In genomic region chr2:163201897-163202296, GRCm38 (mm10) we compare ENCODE assay signal across 8 mouse cellular contexts. TPM values are rescaled to one million over a fixed set of nuclear protein-coding genes. Genes with fewer than 3 reads are reported as not detected.
DNase-seq lines count a peak whose midpoint lies in the region; ATAC-seq and TF ChIP-seq lines count a peak whose summit lies in the region.

No protein-coding gene starts in this region.

- no peak overlapping the region for H3K27ac ChIP-seq in stomach, embryonic 14.5 days (ENCODE audit: low read length)
- no peak overlapping the region for H3K27ac ChIP-seq in stomach, postnatal 0 days (replicated peaks)
- H3K27ac ChIP-seq in hindbrain, embryonic 14.5 days, result no peak overlapping the region
- peak overlapping the region; percentile 74 for H3K27ac ChIP-seq in lung, postnatal 0 days (ENCODE audit: low read length)

- no peak for TF ChIP-seq CTCF in stomach, postnatal 0 days (IDR thresholded peaks at IDR 0.05; ENCODE audit: low read depth)
- TF ChIP-seq CTCF in lung, postnatal 0 days (IDR thresholded peaks at IDR 0.05), result no peak

- H3K36me3 ChIP-seq in stomach, embryonic 14.5 days (ENCODE audit: control insufficient read depth, insufficient read depth, low read length), result no peaks in the 10 kb centered on the region
- H3K36me3 ChIP-seq in stomach, postnatal 0 days (ENCODE audit: control insufficient read depth, insufficient read depth, low read length), result no peaks in the 10 kb centered on the region
- no peaks in the 10 kb centered on the region for H3K36me3 ChIP-seq in hindbrain, embryonic 14.5 days (replicated peaks; ENCODE audit: control insufficient read depth, insufficient read depth)
- H3K36me3 ChIP-seq in lung, postnatal 0 days (ENCODE audit: insufficient read depth, low read length), result no peaks in the 10 kb centered on the region

- H3K4me2 ChIP-seq in stomach, embryonic 14.5 days (replicated peaks; ENCODE audit: low read depth, low read length), result peak overlapping the region; percentile 88; the same call in 1 of the 2 replicates
- H3K4me2 ChIP-seq in stomach, postnatal 0 days (replicated peaks; ENCODE audit: low read depth), result no peak overlapping the region
- peak overlapping the region; percentile 63 for H3K4me2 ChIP-seq in hindbrain, embryonic 14.5 days (replicated peaks)
- peak overlapping the region; percentile 92 for H3K4me2 ChIP-seq in lung, postnatal 0 days (replicated peaks; ENCODE audit: low read depth, low read length)

- no peaks in the 10 kb centered on the region; the same call in 1 of the 2 replicates for H3K9me3 ChIP-seq in stomach, embryonic 14.5 days (ENCODE audit: control insufficient read depth, low read depth, low read length)
- no peaks in the 10 kb centered on the region for H3K9me3 ChIP-seq in stomach, postnatal 0 days (ENCODE audit: control insufficient read depth, low read length)
- peaks cover 13% of the 10 kb centered on the region; the same call in 1 of the 2 replicates for H3K9me3 ChIP-seq in hindbrain, embryonic 14.5 days (ENCODE audit: control insufficient read depth, low read length)
- no peaks in the 10 kb centered on the region for H3K9me3 ChIP-seq in lung, postnatal 0 days (ENCODE audit: low read length)

- no peak for ATAC-seq in stomach, embryonic 14.5 days (ENCODE audit: insufficient number of reproducible peaks, insufficient read depth, low FRiP score, low read depth)
- ATAC-seq in stomach, postnatal 0 days (ENCODE audit: low FRiP score, low TSS enrichment), result no peak
- no peak for ATAC-seq in hindbrain, embryonic 14.5 days (ENCODE audit: low FRiP score)
- no peak for ATAC-seq in lung, postnatal 0 days
- ATAC-seq in granulocyte monocyte progenitor cell, adult 5-6 weeks (replicated peaks; ENCODE audit: poor library complexity, severe bottlenecking), result no peak

- no peak for DNase-seq in stomach, postnatal 0 days (ENCODE audit: low spot score)
- DNase-seq in hindbrain, embryonic 14.5 days (ENCODE audit: low spot score), result no peak
- peak; percentile 23 for DNase-seq in lung, postnatal 0 days (ENCODE audit: low spot score)
- no peak for DNase-seq in cerebellum, postnatal 36 days
- no peak for DNase-seq in kidney, adult 9 months
- DNase-seq in thymus, postnatal 14 days, result no peak

- no peak for TF ChIP-seq EP300 in stomach, postnatal 0 days (optimal IDR thresholded peaks at IDR 0.05)
- TF ChIP-seq EP300 in lung, postnatal 0 days (IDR thresholded peaks at IDR 0.05), result peak; percentile 26; the same call in 1 of the 2 replicates

- 46% methylated on average over 8 of the region's 8 CpGs for WGBS in stomach, embryonic 14.5 days
- 55% methylated on average over 8 of the region's 8 CpGs for WGBS in stomach, postnatal 0 days
- WGBS in hindbrain, embryonic 14.5 days, result 39% methylated on average over 8 of the region's 8 CpGs
- WGBS in lung, postnatal 0 days, result 30% methylated on average over 8 of the region's 8 CpGs

- peaks cover 2% of the 10 kb centered on the region; the same call in 1 of the 2 replicates for H3K4me1 ChIP-seq in stomach, embryonic 14.5 days (ENCODE audit: control insufficient read depth, insufficient read depth, low read length)
- peaks cover 7% of the 10 kb centered on the region; the same call in 1 of the 2 replicates for H3K4me1 ChIP-seq in stomach, postnatal 0 days (replicated peaks; ENCODE audit: control insufficient read depth, insufficient read depth)
- peaks cover 37% of the 10 kb centered on the region for H3K4me1 ChIP-seq in hindbrain, embryonic 14.5 days (replicated peaks; ENCODE audit: control insufficient read depth, insufficient read depth, low read length)
- H3K4me1 ChIP-seq in lung, postnatal 0 days (ENCODE audit: insufficient read depth, low read depth, low read length), result 0 out of 2 replicates have a peak, but pooled peaks cover 2% of the 10 kb centered on the region

- H3K27me3 ChIP-seq in stomach, embryonic 14.5 days (ENCODE audit: control insufficient read depth, insufficient read depth, low read length), result peaks cover 13% of the 10 kb centered on the region; the same call in 1 of the 2 replicates
- peaks cover 10% of the 10 kb centered on the region; the same call in 1 of the 2 replicates for H3K27me3 ChIP-seq in stomach, postnatal 0 days (ENCODE audit: control insufficient read depth, insufficient read depth, low read length)
- peaks cover 30% of the 10 kb centered on the region for H3K27me3 ChIP-seq in hindbrain, embryonic 14.5 days (ENCODE audit: control insufficient read depth, insufficient read depth, low read length)
- H3K27me3 ChIP-seq in lung, postnatal 0 days (replicated peaks; ENCODE audit: insufficient read depth, low read length), result peaks cover 22% of the 10 kb centered on the region; the same call in 1 of the 2 replicates

- no peak overlapping the region for H3K9ac ChIP-seq in stomach, embryonic 14.5 days (replicated peaks; ENCODE audit: low read depth, low read length)
- H3K9ac ChIP-seq in stomach, postnatal 0 days (ENCODE audit: low read length), result no peak overlapping the region
- H3K9ac ChIP-seq in hindbrain, embryonic 14.5 days, result no peak overlapping the region
- no peak overlapping the region for H3K9ac ChIP-seq in lung, postnatal 0 days (replicated peaks; ENCODE audit: low read depth)

- no peak overlapping the region for H3K4me3 ChIP-seq in stomach, embryonic 14.5 days (ENCODE audit: low read depth, low read length)
- H3K4me3 ChIP-seq in stomach, postnatal 0 days (ENCODE audit: low read depth, low read length), result no peak overlapping the region
- H3K4me3 ChIP-seq in hindbrain, embryonic 14.5 days (replicated peaks; ENCODE audit: low read length), result no peak overlapping the region
- peak overlapping the region; percentile 54 for H3K4me3 ChIP-seq in lung, postnatal 0 days (ENCODE audit: low read depth, low read length)

RNA-seq across cellular contexts. Expression of gene Tox2, which starts 1.0 kb away (rescaled TPM):
- polyA plus RNA-seq in stomach, embryonic 14.5 days (2014; fragmentation: Nextera tagmentation; extraction: Ambion mirVana), result 5.6 and 7.1 TPM in 2 replicates
- polyA plus RNA-seq in stomach, postnatal 0 days (2015; fragmentation: Nextera tagmentation; extraction: Ambion mirVana), result 0.98 and 1.5 TPM in 2 replicates
- 28.7 and 31.4 TPM in 2 replicates for polyA plus RNA-seq in hindbrain, embryonic 14.5 days (2014; fragmentation: Nextera tagmentation; extraction: Ambion mirVana)
- polyA plus RNA-seq in lung, postnatal 0 days (2015; fragmentation: Nextera tagmentation; extraction: Ambion mirVana), result 4.3 and 7.2 TPM in 2 replicates
- not detected in 2 replicates for total RNA-seq in granulocyte monocyte progenitor cell, adult 5-6 weeks (2014; fragmentation: Nextera tagmentation)
- total RNA-seq in granulocyte monocyte progenitor cell, adult 5-6 weeks (2017), result not detected in 2 replicates
